Mouse (Mus musculus): ENCODE measurements at regions not wholly inside any gene's neighbourhood (a gene's known extent, or its start where the extent isn't known, plus 50 kb on each side); places are given as distances from the start of the nearest gene placed in this dataset.

DNA sequence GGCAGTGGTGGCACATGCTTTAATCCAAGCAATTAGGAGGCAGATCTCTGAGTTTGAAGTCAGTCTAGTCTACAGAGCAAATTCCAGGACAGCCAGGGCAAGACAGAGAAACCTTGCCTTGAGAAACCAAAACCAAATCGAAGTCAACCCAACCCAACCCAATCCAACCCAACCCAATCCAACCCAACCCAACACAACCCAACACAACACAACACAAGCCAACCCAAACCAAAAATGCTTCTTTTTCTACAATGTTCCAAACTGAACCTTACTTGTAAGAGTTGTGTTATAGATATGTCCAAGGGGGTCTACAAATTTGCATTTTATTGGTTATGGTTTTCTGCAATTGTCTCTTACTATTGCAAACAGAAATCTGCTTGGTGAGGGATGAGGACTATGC, 52.8 kb upstream of the Chodl start:
- no peak for DNase-seq

DNA sequence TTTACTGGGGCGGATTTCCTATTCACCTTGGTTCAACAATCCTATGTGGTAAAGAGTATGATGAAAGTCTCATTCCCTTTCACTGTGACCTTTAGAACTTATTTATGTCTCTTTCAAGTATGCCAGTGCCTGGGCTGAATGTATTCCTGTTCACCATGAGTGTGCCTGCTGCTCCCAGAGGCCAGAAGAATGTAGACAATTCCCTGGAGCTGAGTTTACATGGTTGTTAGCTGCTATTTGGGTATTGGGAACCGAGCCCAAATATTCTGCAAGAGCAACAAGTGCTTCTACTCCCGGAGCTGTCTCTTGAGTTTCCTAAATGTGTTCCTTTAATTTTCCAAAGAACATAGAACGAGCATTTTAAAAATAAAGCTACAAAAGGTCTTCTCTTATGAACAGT, 71.7 kb upstream of the Chodl start:
- no peak for DNase-seq

DNA sequence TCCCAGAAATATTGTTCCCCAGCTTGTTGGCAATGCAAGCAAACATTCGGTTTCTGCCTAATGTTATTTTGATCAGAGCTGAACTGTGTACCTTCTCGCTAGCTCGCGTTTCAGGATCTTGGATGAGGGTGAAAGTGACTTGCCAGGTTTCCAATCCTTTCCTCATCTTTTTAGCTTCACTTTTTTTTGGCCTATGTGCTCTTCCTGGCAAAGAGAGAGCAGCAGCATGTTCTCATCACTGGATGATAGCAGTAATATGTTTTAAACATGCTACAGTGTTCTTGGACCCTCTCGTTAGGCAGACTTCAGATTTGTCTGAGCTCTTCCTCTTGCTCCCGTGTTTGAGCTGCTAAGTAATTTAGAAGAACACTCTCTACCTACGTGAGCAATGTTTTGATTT, 99.8 kb upstream of the Chodl start:
- no peak for DNase-seq

DNA sequence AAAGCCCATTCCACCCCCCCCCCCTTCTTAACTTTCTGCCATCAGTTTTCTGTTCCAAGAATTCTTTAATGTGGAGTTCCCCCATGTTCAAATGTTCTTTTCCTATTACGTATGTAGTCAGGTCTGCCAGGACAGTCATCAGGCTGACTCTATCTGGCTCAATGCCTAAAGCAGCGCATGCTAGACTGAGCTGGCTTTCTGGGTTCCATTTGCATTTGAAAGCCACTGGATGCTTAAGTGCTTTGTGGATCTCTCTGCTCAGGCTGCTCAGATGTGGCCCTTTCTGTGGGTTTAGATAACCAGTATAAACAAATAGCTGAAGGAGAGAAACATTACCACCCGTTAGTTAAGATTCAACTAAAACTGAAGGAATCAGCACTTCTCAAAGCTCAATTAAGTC, 103.0 kb upstream of the Chodl start:
- no peak for DNase-seq

DNA sequence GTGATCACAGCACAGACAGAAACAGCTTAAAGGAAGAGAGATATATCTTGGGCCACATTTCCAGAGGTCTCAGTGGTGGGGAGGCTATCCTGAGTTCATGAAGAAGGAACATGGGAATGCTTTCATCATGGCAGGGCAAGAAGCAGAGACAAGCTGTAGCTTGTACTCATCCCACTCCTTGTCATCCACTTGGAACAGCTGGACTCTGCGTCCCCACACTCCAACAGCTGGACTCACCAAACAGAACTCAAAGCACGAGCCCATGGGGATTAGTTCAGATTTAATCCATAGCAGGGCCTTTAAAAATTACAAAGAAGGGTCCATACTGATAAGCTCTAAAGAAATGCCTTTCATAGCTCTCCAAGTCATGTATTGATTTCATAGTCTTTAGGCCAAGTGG, 140.7 kb upstream of the Chodl start:
- DNase-seq = no peak

DNA sequence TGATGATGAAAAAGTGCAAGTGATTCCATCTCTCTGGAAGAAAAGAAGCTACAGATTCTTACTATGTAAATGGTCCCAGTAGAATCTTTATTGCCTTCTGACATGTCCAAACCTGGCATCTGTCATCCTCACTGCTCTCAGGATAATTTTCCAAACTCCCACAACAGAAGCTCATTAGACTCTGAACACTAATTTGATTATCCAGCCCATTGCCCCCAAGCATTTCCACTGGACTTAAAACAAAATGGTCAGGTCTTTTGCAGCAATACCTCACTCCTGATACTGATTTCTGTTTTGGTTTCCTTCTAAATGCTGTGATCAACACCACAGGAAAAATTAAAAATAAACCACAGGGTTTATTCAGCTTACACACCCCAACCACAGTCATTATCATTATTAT, 171.5 kb upstream of the Chodl start:
- no peak for DNase-seq

DNA sequence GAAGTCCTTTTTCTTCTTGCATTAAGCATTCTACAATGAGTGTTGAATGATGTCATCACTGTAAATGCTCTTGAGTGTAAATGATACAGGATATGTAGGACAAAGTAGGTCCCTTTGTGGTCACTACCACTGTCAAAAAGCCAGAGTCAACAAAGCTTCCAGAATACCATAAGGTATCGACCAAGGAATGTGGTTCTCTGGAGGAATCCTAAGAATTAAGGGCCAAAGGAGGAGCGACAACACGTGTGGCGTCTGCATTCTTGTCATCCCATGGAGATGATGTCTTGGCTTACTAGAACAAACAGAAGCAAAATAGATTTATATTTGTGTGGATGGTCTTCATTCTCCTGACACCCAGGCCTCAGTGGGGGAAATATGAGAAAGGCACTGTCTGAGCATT, 161.4 kb upstream of the D16Ertd472e start:
- DNase-seq = no peak

DNA sequence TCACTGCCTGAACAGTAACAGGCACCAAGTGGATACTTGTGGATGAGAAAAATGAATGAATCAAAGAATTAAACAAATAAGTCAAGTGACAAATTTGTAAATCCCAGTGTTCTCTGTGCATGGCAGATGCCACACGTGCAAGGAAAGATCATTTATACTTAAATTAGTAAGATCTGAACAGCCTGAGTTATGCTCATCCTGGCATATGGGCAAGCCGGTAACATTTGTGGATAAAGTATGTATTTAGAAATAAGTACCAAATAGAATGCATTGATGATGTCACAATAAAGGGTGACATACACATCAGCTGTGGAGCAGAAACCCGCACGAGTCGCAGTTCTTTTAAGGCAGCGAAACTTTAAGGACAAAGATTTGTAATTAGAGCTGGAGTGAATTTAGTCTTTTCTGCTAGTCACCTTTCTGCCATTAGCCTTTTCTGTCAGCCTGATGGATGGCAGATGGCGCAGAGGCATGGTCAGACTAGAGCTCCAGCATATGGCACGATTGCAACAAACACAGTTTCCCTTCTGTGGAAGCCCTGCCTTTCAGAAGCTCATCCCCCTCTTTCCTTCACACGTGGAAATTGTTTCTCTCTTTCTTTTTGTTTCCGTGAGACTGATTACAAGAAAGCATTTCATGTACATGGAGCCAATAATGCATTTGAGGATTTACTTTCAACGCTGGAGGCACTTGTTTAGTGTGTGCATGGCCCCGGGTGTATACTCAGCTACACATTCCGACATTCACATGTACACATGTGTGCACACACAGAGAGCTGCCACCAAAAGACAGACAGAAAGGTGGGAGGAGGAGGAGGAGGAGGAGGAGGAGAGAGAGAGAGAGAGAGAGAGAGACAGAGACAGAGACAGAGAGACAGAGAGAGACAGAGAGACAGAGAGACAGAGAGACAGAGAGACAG, 154.3 kb upstream of the D16Ertd472e start:
- DNase-seq = no peak

DNA sequence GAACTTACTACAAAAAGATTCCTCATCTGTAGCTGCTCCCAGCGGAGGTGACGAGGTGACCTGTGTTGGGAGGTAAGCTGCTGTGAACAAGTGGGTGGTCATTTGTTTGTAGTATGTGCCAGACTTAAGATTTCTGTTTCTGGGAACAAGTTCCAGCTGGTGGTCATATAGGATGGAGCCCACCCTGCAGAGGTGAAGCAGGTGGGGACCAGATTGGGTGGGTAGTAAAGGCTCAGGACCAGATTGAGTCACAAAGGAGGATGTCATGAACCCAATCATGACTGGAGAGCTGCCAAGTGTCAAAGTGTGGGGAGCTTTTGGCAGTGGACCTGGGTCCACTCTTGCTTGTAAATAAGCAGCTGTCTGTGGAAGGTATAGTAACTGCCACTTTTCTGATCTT, 149.0 kb upstream of the D16Ertd472e start:
- no peak for DNase-seq

DNA sequence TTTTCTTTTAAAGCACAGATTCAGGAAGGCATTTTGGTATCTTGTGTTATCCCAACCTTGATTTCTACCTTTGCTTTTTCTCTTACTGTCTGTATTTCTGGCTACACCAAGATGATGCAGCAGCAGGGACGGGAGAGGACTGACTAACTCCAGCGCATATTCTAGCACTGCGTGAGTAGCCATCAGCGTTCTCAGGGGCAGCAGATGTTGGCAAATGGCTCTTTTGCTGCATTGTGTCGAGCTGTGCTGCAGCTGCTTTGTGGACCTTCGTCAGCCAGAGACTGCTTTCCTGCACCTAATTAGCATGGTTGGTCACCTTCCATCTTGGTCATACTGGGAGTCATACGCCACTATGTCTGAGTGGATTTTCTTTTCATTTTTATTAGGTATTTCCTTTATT, 133.4 kb upstream of the D16Ertd472e start:
- DNase-seq = no peak

DNA sequence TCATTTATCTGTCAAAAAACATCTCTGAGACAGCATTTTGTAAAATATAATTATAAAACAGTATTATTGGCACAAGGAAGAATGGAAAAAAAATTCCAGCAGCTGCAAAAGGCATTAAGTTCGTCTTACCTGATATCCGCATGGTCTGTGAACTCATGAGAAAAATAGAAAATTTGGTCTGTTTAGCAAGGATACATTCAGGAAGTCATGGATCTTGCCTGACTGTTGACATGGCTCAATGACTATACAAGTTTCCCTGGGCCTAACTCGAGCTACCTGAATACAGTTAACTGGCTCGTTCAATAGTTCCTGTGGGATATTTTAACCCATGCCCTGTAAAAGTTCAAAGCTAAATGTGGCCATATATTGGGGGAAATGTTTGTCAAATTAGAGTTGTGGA, 131.1 kb upstream of the D16Ertd472e start:
- no peak for DNase-seq

DNA sequence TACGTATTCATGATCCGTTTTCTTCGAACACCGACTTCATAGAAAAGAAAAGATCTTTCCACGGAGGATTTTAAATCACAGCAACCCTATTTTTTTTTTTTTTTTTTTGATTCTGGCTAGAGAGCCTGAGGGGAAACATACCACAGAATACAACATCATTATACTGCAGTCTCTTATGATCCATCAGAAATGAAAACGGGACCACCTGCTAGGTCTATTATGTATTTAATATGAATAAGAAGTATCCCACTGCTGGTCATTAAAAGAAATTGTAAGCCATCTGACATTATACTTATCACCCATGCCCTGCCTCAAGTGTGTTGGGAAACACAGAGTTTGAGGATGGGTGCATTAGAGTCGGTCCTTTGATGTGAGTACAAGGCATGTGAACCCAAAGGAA, 130.7 kb upstream of the D16Ertd472e start:
- no peak for DNase-seq

DNA sequence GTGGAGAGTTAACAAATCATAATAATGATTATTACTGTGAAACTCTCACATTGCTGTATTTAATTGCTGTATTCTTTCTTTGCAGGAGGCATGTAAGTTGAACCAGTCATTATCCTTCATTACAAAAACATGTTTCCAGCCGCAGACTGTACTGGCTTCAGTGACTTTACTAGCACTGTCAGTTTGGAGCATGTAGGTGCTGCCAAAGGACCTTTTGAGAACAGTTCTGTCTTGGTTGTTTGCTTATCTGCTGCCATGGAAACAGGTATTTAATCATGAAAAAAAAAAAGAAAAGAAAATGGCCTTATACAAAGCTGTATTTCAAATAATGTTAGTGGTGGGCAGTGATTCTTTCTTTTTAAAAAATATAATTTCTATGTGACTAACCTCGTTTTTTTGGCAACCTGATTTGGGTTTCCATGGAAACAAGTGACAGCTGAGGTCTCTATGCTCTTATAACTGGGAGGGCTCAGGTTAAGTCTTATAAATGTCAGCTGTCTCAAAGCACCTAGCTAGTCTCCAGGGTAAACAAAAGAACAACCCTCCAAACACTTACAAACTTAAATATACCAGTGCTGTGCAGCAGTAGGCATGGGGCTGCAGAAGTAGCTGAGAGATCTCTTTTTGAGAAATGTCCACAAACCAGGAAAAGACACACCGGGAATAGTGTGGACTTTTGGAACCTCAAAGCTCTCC, 121.2 kb upstream of the D16Ertd472e start:
- no peak for DNase-seq

DNA sequence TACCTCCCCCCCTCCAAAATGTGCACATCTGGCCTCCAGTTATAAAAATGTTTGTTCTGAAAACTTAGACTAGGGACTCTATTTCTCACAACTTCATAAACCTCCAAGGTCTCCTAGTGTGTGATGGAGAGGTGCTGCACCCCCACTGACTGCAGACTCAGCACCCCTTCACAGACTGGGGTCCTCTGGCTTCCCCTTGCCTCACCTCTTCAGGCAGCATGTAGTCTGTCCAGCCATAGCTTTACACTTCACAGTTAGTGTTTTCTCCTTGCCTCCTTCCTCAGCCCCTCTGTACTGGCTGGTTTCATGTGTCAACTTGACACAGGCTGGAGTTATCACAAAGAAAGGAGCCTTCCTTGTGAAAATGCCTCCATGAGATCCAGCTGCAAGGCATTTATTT, 111.7 kb upstream of the D16Ertd472e start:
- no peak for DNase-seq

DNA sequence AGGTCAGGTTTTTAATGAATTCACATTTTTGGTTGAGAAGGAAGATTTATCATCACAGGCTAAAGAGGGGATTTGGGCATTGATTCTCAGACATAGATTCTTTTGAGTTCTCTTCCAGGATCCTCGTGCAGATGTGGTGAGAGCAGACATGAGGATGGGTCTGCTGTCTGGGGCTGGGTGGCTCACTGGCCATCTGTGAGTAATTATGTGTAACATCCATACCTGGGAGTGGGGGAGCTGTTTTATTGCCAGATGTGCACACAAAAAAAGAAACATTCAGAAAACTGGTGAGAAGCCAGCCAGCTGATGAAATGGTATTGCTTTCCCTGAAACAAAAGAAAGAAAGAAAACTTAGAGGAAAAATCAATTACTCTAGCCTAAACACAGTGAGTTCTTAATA, 108.7 kb upstream of the D16Ertd472e start:
- no peak for DNase-seq

DNA sequence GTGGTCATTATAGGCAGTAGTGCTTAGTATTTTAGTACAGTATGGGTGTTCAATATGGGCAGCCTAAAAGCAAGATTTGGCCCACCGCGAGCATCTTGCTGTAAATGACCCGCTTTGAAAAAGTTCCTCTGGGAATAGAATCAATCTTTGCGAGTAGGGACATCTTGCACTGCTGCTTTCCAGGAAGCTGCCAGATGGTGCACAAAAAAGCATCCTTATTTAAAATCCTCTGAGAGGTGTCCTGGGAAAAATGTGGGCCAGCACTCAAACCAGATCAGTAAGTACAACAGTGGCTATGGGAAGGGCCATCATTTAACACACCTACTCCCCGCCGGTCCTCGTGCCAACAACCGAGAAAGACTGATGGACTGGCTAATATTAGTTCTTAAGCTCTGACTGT, 107.5 kb upstream of the D16Ertd472e start:
- DNase-seq = no peak

DNA sequence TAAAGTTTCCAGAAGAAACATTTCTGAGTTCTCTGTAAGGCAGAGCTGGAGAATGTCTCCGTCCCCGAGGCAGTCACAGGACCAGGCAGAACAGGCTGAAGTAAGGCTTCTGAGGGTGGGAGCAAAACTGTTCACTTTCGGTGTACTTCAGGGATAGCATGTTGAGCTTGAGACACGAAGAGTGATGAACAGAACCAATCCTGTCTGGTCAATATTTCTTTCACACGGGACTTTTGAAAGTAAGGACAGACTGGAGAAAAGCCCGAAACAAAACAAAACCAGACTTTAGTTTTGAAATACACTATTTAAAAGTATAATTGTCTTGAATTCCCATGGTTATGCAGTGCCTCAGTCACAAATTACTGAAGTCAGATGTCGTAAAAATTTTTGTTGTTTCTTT, 84.6 kb upstream of the D16Ertd472e start:
- DNase-seq = no peak

DNA sequence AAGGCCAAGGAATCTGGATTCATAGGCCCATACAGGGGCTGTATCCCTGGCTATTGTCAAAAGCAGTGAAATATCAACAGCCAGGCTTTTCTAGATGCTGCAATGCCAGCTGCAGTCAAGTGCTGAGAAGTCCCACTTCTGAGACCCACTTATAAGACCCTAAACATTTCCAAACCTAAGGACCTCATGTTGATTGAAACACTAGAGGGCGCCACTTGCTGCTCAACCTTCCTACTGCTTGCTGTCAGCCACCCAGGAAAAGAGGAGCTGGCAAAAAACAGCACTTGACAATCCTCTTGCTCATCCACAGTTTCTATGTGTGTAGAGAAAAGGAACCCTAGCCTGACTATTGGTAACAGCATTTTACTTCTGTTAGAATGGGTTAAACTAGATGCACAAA, 68.2 kb upstream of the D16Ertd472e start:
- DNase-seq = no peak

DNA sequence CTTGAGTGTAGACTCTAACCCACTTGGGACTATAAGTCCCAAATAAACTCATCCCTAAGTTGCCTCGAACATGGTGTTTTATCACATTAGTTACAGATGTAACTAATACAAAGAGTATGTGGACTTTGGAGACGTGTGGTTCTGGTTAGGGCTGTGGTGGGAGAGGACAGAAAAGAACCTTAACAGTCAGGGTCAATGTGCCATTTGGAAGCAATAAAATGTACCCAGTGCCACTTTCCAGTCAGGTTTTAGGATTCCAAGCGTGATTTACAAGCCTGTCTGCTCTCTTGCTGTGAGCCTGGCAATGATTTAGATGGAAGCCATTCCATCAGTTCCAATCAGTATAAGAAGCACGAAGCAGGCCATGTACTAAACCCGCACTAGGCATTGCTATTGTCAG, 65.2 kb upstream of the D16Ertd472e start:
- no peak for DNase-seq

DNA sequence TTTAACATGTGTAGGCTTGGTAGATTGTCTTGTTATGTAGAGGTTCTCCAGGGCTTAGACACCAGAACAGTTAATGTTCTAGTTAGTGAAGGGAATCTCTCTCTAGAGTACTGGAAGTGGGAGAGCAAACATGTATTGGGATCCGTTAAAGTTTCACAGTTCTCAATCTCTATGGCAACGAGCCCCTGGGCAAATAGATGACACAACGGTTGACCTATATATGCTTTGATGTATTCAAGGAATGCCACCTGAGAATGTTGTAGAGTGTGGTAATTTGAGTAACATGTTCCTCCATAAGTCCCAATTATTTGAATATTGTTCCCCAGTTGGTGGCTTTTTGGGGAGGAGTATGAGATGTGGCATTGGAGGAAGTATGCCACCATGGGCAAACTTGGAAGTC, 64.7 kb upstream of the D16Ertd472e start:
- DNase-seq = no peak

DNA sequence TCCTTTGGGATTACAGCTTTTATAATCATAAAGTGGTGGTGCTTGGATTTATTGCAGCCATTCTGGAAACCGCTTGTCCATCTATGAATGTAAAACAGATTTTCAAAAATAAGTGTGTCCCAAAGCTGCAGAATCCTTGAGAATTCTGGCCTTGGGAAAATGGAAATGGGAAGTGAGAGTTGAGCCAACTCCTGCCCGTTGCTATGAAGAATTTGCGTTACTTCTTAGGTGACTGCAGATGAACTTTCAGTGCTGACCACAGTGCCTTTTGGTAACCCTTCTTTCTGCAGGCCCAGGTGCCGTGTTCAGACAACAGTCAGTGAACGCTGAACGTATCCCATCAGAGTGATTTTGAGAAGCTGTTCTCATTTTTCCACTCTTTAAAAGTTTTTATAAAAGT, 60.9 kb upstream of the D16Ertd472e start:
- DNase-seq = no peak

DNA sequence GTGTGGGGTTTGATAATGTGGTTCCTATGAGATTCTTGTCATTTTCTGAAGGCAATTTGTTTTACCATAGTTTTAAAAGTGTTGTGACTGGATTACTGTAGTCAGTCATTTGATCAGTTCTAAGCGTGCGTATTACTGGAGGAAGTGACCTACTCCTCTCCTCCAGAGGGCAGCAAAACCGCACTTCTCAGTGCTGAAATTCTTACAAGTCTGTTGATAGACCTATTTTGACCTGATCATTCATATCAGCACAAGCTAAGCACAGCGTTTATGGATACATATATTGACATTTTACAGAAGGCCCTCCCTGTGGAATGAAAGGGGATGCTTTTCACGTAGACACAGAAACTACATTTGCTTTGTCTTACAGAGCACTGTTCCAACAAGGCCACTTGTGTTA, 60.5 kb upstream of the D16Ertd472e start:
- no peak for DNase-seq

DNA sequence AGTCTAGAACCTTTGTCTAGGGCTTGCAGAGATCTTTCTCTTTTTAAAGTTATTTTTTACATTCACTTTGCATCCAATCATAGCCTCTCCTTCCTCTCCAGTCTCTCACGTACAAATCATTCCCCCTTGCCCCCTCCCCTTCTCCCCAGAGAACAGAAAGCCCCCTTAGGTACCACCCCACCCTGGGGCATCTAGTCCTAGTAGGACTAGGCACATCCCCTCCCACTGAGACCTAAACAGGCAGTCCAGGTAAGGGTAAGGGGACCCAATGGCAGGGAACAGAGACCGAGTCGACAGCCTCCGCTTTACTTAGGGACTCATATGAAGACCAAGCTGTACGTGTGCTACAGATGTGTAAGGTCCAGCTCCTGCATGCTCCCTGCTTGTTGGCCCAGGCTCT, 59.3 kb upstream of the D16Ertd472e start:
- no peak for DNase-seq

DNA sequence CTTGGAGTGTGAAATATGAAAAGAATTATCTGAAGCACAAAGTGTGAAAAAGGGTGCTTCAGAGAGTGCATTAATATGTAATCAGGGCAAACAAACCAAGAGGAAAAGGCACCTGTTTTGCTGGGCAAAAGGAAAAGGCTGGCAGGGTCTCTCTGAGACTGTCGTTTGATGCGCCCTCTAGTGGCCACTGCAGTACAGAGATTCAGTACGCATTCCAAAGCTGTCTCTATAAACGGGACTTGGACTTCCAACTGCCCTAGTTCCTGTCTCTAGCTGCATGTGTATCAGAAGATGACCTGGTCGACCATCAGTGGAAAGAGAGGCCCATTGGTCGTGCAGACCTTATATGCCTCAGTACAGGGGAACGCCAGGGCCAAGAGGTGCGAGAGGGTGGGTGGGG, 58.7 kb upstream of the D16Ertd472e start:
- DNase-seq = peak; percentile 22 to 63

DNA sequence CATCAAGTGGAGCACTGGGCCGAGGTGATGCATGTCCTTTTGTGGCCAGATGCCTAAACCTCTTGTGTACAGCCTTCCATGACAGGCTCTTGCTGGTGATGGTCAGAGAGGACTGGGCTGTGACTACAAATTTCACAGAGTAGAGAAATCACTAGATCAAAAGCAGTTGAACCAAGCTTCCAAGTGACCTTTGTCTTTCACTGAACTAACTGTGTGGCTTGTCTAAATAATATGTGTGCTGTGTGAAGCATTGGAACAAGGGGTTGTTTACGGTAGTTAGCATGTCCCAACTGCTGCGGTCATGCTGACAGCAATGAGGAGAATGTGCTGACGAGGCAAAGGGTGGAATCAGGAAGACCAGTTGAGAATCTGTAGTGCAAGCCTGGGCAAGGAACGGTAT, 55.3 kb upstream of the D16Ertd472e start:
- no peak for DNase-seq

Measured in spleen, adult 18-20 months (tissue).